Mouse (Mus musculus) spleen, adult 2 months (tissue): ENCODE measurements around the gene Sox9. TPM values are rescaled to one million over a fixed set of nuclear protein-coding genes. Genes with fewer than 3 reads are reported as not detected.

ENCODE experiments used
- DNase-seq, 2 experiments: peaks; one replicate each; pipeline versions ENCODE4 v3.0.0 to v3.0.0-alpha.2; 2012 to 2021; ENCODE audit warnings: low spot score in 2 of 2, low read depth in 1 of 2
- H3K27ac ChIP-seq: fragments of 200-500 bp; 2 replicates; pipeline ENCODE4 v1.5.1; 2012; ENCODE audit warnings: low read length, inconsistent platforms; ENCODE audit not compliant: insufficient read depth
- H3K27me3 ChIP-seq: fragments of 200-500 bp; 2 replicates; pipeline ENCODE4 v1.6.1; 2012; ENCODE audit warnings: mild to moderate bottlenecking, moderate library complexity, low read length, inconsistent platforms; ENCODE audit not compliant: control insufficient read depth, insufficient read depth
- H3K36me3 ChIP-seq: fragments of 200-500 bp; 2 replicates; pipeline ENCODE4 v1.6.1; 2012; ENCODE audit warnings: mild to moderate bottlenecking, low read length, inconsistent platforms; ENCODE audit not compliant: control insufficient read depth, insufficient read depth
- H3K4me1 ChIP-seq: fragments of 200-500 bp; 2 replicates; pipeline ENCODE4 v1.6.1; 2011; ENCODE audit warnings: inconsistent platforms; ENCODE audit not compliant: control insufficient read depth, insufficient read depth, insufficient read length
- H3K4me3 ChIP-seq: fragments of 200-500 bp; 2 replicates; pipeline ENCODE4 v1.5.1; 2011; ENCODE audit warnings: mild to moderate bottlenecking, inconsistent platforms; ENCODE audit not compliant: insufficient read depth, insufficient read length; ENCODE audit errors: extremely low read depth
- CTCF ChIP-seq: fragments of 200-500 bp; IDR thresholded peaks from 2 replicates; pipeline ENCODE4 v1.5.1; 2011; ENCODE audit warnings: mild to moderate bottlenecking, inconsistent platforms; ENCODE audit not compliant: insufficient read depth, insufficient read length, insufficient replicate concordance; ENCODE audit errors: extremely low read depth
- POLR2A ChIP-seq: fragments of 200-500 bp; IDR thresholded peaks from 2 replicates; pipeline ENCODE4 v1.6.1; 2011; ENCODE audit warnings: low read depth, low read length, inconsistent platforms
- WGBS: fragments of 180-500 bp; shearing (Covaris S2); methylation state at CpG from one replicate; pipeline ENCODE4 v1.1.7; 2018; 5-methylcytosine and 5-hydroxymethylcytosine counted together
- polyA plus RNA-seq: library from polyadenylated mRNA; depleted of rRNA; stranded (reverse); fragments of >200 nt; gene quantifications from 2 replicates; pipeline ENCODE4 v1.2.3, GENCODE M21; 2012

Sox9 gene
- polyA plus RNA-seq, 1 experiment = 0.57 TPM

GRCm38 (mm10) chr11:112798831-112799382 lies 16.9 kb downstream of the Sox9 start:
- no peaks in the 10 kb centered on the region for H3K36me3 ChIP-seq
- H3K4me1 ChIP-seq = no peaks in the 10 kb centered on the region
- 61% methylated on average over 13 of the region's 13 CpGs for WGBS
- no peak overlapping the region for H3K27ac ChIP-seq
- no peak for TF ChIP-seq POLR2A
- TF ChIP-seq CTCF = no peak
- no peaks in the 10 kb centered on the region for H3K27me3 ChIP-seq
- DNase-seq = no peak
- no peak overlapping the region for H3K4me3 ChIP-seq

GRCm38 (mm10) chr11:112801189-112801818 lies 19.3 kb downstream of the Sox9 start:
- H3K27me3 ChIP-seq = no peaks in the 10 kb centered on the region
- TF ChIP-seq CTCF (no peak), POLR2A (no peak)
- no peak overlapping the region for H3K27ac ChIP-seq
- no peaks in the 10 kb centered on the region for H3K36me3 ChIP-seq
- no peaks in the 10 kb centered on the region for H3K4me1 ChIP-seq
- 36% methylated on average over 4 of the region's 4 CpGs for WGBS
- no peak overlapping the region for H3K4me3 ChIP-seq
- no peak for DNase-seq

- WGBS = 81% methylated on average over 8 of the region's 8 CpGs
- Histone ChIP-seq H3K36me3 (no peaks in the 10 kb centered on the region), H3K27ac (no peak overlapping the region), H3K4me3 (no peak overlapping the region), H3K4me1 (no peaks in the 10 kb centered on the region), H3K27me3 (no peaks in the 10 kb centered on the region)
- no peak for DNase-seq
- TF ChIP-seq POLR2A (no peak), CTCF (no peak)
Observed at GRCm38 (mm10) chr11:112807838-112808506, 25.9 kb downstream of the Sox9 start.

- no peak for DNase-seq
- Histone ChIP-seq H3K27ac (no peak overlapping the region), H3K4me1 (no peaks in the 10 kb centered on the region), H3K36me3 (no peaks in the 10 kb centered on the region), H3K27me3 (no peaks in the 10 kb centered on the region), H3K4me3 (no peak overlapping the region)
- no peak for TF ChIP-seq CTCF
- no peak for TF ChIP-seq POLR2A
- WGBS = 6% methylated on average over 17 of the region's 17 CpGs
Observed at GRCm38 (mm10) chr11:112810447-112811151, 28.6 kb downstream of the Sox9 start.

GRCm38 (mm10) chr11:112811152-112811871 lies 29.3 kb downstream of the Sox9 start:
- no peaks in the 10 kb centered on the region for H3K27me3 ChIP-seq
- no peaks in the 10 kb centered on the region for H3K36me3 ChIP-seq
- H3K4me1 ChIP-seq = no peaks in the 10 kb centered on the region
- no peak for TF ChIP-seq CTCF
- no peak for TF ChIP-seq POLR2A
- 14% methylated on average over 19 of the region's 19 CpGs for WGBS
- DNase-seq = no peak
- no peak overlapping the region for H3K4me3 ChIP-seq
- no peak overlapping the region for H3K27ac ChIP-seq

- no peaks in the 10 kb centered on the region for H3K4me1 ChIP-seq
- DNase-seq = no peak
- WGBS = 74% methylated on average over 14 of the region's 14 CpGs
- no peaks in the 10 kb centered on the region for H3K36me3 ChIP-seq
- H3K27ac ChIP-seq = no peak overlapping the region
- TF ChIP-seq CTCF = no peak
- TF ChIP-seq POLR2A = no peak
- H3K27me3 ChIP-seq = no peaks in the 10 kb centered on the region
- no peak overlapping the region for H3K4me3 ChIP-seq
Observed at GRCm38 (mm10) chr11:112817829-112818650, 36.0 kb downstream of the Sox9 start.
